Comparison of ENCODE assay signal across 20 mouse cellular contexts in the genomic region with DNA sequence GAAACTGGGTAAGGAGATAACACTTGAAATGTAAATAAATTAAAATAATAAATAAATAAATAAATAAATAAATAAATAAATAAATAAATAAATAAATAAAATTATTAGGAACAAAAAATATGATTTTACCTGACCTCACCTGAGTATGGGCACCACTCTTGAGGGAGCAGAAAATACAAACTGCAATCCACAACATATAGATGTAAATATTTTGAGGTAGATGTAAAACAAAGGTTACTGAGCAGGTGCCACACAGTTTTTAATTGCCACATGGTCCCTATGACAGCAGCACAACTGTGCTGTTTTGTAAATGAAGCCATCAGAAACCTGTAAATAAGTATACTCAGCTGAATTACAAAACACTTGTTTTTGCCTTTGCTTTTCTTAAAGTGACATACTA.
A peak's percentile ranks its signal among the peaks of the same experiment; 100 is the strongest.
DNase-seq lines count a peak whose midpoint lies in the region; ATAC-seq lines count a peak whose summit lies in the region.
"Had no signal": no experiment of that assay in that cellular context is flagged by ENCODE, and none has a peak within 500 bp of the region (broad histone marks: within the 10 kb centered on the region; RNA-seq: fewer than 3 reads in every experiment).

No protein-coding gene starts in this region.

- DNase-seq in forebrain, embryonic 14.5 days (ENCODE audit: low spot score), result no peak
- DNase-seq in neural tube, embryonic 11.5 days (ENCODE audit: low spot score), result no peak
- no peak for DNase-seq in neural tube, embryonic 10.5 days (ENCODE audit: extremely low spot score, low spot score)
- no peak for DNase-seq in layer of hippocampus, postnatal 25 days (ENCODE audit: extremely low spot score in 1 of 2, low spot score in 1 of 2)
- DNase-seq: adrenal gland, adult 8-10 months; B cell, adult 2 months; cerebellum, adult 11-12 months; cerebellum, adult 2 months; cerebellum, adult 9-10 months; cerebellum, postnatal 10 days; cerebellum, postnatal 25 days; forebrain, postnatal 0 days had no signal

- ATAC-seq in forebrain, embryonic 13.5 days, result peak; percentile 53; the same call in 1 of the 2 replicates
- no peak for ATAC-seq in forebrain, embryonic 14.5 days
- peak; percentile 22; the same call in 1 of the 2 replicates for ATAC-seq in neural tube, embryonic 11.5 days (ENCODE audit: insufficient read depth, low FRiP score, low TSS enrichment)
- ATAC-seq: activated CD4-positive, CD25-positive, alpha-beta regulatory T cell, adult 4 months; CD4-positive, CD25-positive, alpha-beta regulatory T cell, adult 4 months; forebrain, postnatal 0 days; Patski had no signal

- no peaks in the 10 kb centered on the region for H3K4me1 ChIP-seq in forebrain, embryonic 13.5 days
- H3K4me1 ChIP-seq in forebrain, embryonic 14.5 days (ENCODE audit: control insufficient read depth, insufficient read depth, low read length), result no peaks in the 10 kb centered on the region
- no peaks in the 10 kb centered on the region for H3K4me1 ChIP-seq in neural tube, embryonic 11.5 days (ENCODE audit: control insufficient read depth, insufficient read depth, low read length)
- H3K4me1 ChIP-seq: embryonic facial prominence, embryonic 10.5 days; embryonic facial prominence, embryonic 12.5 days had no signal

- H3K9me3 ChIP-seq in forebrain, embryonic 13.5 days (replicated peaks), result no peaks in the 10 kb centered on the region
- no peaks in the 10 kb centered on the region for H3K9me3 ChIP-seq in forebrain, embryonic 14.5 days (replicated peaks; ENCODE audit: control insufficient read depth, low read length)
- H3K9me3 ChIP-seq in neural tube, embryonic 11.5 days (ENCODE audit: control insufficient read depth, low read length), result no peaks in the 10 kb centered on the region
- H3K9me3 ChIP-seq: embryonic facial prominence, embryonic 10.5 days; embryonic facial prominence, embryonic 12.5 days; G1E had no signal

- H3K27ac ChIP-seq in forebrain, embryonic 13.5 days, result no peak overlapping the region
- no peak overlapping the region for H3K27ac ChIP-seq in forebrain, embryonic 14.5 days (ENCODE audit: low read depth, low read length)
- H3K27ac ChIP-seq in neural tube, embryonic 11.5 days (ENCODE audit: low read depth, low read length), result no peak overlapping the region
- H3K27ac ChIP-seq: embryonic facial prominence, embryonic 10.5 days; embryonic facial prominence, embryonic 12.5 days had no signal

- no peak overlapping the region for H3K4me2 ChIP-seq in forebrain, embryonic 13.5 days
- no peak overlapping the region for H3K4me2 ChIP-seq in forebrain, embryonic 14.5 days (ENCODE audit: low read length)
- no peak overlapping the region for H3K4me2 ChIP-seq in neural tube, embryonic 11.5 days (ENCODE audit: low read depth)
- H3K4me2 ChIP-seq: embryonic facial prominence, embryonic 12.5 days had no signal

- no peaks in the 10 kb centered on the region for H3K27me3 ChIP-seq in forebrain, embryonic 13.5 days
- no peaks in the 10 kb centered on the region for H3K27me3 ChIP-seq in forebrain, embryonic 14.5 days (replicated peaks; ENCODE audit: control insufficient read depth, insufficient read depth, low read length)
- no peaks in the 10 kb centered on the region for H3K27me3 ChIP-seq in neural tube, embryonic 11.5 days (ENCODE audit: control insufficient read depth, insufficient read depth, low read length)
- H3K27me3 ChIP-seq: CH12.LX; embryonic facial prominence, embryonic 12.5 days; Patski had no signal

- H3K9ac ChIP-seq in forebrain, embryonic 13.5 days, result no peak overlapping the region
- H3K9ac ChIP-seq in forebrain, embryonic 14.5 days (ENCODE audit: low read length), result no peak overlapping the region
- no peak overlapping the region for H3K9ac ChIP-seq in neural tube, embryonic 11.5 days (ENCODE audit: low read length)
- H3K9ac ChIP-seq: embryonic facial prominence, embryonic 12.5 days; forebrain, postnatal 0 days had no signal

- H3K4me3 ChIP-seq in forebrain, embryonic 13.5 days, result no peak overlapping the region
- no peak overlapping the region for H3K4me3 ChIP-seq in forebrain, embryonic 14.5 days (ENCODE audit: low read depth, low read length)
- H3K4me3 ChIP-seq in neural tube, embryonic 11.5 days (ENCODE audit: low read depth, low read length), result no peak overlapping the region
- H3K4me3 ChIP-seq: embryonic facial prominence, embryonic 10.5 days; embryonic facial prominence, embryonic 12.5 days had no signal

- no peaks in the 10 kb centered on the region for H3K36me3 ChIP-seq in forebrain, embryonic 13.5 days (ENCODE audit: poor library complexity, severe bottlenecking)
- no peaks in the 10 kb centered on the region for H3K36me3 ChIP-seq in forebrain, embryonic 14.5 days (ENCODE audit: control insufficient read depth, insufficient read depth, low read length)
- H3K36me3 ChIP-seq in neural tube, embryonic 11.5 days (ENCODE audit: control insufficient read depth, insufficient read depth, low read length), result no peaks in the 10 kb centered on the region
- H3K36me3 ChIP-seq: embryonic facial prominence, embryonic 10.5 days; embryonic facial prominence, embryonic 12.5 days; G1E had no signal
